Mouse (Mus musculus): ENCODE data around the gene Rps6ka2. TPM values are rescaled to one million over a fixed set of nuclear protein-coding genes. Genes with fewer than 3 reads are reported as not detected.

Rps6ka2 gene
- polyA plus RNA-seq, 1 experiment = 2.1 TPM

DNA sequence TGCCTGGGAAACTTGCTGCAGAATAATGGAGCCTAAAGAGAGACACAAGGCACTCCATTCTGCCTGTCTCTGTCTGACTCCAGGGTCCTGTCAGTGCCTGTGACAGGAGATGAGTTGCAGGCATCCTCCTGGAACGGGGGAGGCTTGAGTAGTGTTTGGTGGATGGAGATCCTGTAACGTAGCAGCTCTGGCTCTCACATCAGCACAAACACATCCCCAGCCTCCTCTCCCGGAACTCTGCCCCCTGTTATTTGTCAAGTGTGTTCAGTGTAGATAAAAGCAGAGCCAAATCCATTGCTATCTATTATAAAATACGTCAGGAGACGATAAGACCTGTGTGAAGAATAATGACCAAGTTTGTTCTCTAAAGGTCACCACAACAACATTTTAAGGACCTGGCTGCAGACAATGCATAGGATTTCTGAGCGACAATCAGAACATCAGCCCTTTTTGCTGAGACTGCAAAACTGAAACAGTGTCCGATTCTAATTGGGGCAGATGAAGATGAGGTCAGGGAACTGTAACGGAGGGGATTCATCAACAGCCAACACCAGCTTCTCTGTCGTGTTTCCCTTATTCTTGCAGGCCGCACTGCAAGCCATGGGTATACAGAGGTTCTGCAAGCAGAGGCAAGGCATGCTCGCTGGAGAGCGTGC is 99.4 kb downstream of the Rps6ka2 start:
- WGBS = 37% methylated on average over 12 of the region's 12 CpGs
- TF ChIP-seq POLR2A (IDR thresholded peaks at IDR 0.05; ENCODE audit: low read depth, low read length) (no peak), CTCF (IDR thresholded peaks at IDR 0.05; ENCODE audit: extremely low read depth, insufficient read length, insufficient replicate concordance, low read depth, low read length) (no peak)
- H3K36me3 ChIP-seq (ENCODE audit: control insufficient read depth, insufficient read depth, low read length) = no peaks in the 10 kb centered on the region

DNA sequence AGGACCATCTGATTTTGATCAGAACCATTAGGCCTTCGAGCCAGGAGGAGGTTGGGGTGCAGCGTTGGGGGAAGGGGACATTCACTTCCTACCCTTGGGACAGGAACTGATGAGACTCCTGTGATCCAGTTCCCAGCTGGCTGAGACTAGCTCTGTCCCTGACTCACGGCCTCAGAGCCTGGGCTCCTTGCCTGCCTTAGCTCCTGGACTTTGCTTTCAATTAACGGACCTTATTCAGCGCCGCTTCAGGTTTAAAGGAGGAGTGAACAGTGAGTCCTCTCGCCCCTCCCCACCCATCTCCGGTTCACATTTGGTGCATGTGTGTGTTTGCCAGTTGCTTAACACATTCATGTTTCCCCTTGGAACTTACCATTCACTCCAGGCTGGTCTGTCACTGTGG is 100.6 kb downstream of the Rps6ka2 start:
- no peak overlapping the region for H3K27ac ChIP-seq (ENCODE audit: insufficient read depth, low read depth, low read length)
- no peaks in the 10 kb centered on the region for H3K36me3 ChIP-seq (ENCODE audit: control insufficient read depth, insufficient read depth, low read length)
- no peaks in the 10 kb centered on the region; the same call in 1 of the 2 replicates for H3K4me1 ChIP-seq (ENCODE audit: control insufficient read depth, insufficient read depth, insufficient read length, low read length)
- 25% methylated on average over 8 of the region's 8 CpGs for WGBS
- TF ChIP-seq POLR2A (IDR thresholded peaks at IDR 0.05; ENCODE audit: low read depth, low read length) = no peak
- no peak for TF ChIP-seq CTCF (IDR thresholded peaks at IDR 0.05; ENCODE audit: extremely low read depth, insufficient read length, insufficient replicate concordance, low read depth, low read length)
- H3K4me3 ChIP-seq (ENCODE audit: low read depth, low read length) = no peak overlapping the region
- H3K27me3 ChIP-seq (ENCODE audit: control insufficient read depth, insufficient read depth, low read length) = no peaks in the 10 kb centered on the region

More for the DNA sequence above, 99.4 kb downstream of the Rps6ka2 start:
- H3K27ac ChIP-seq (ENCODE audit: insufficient read depth, low read depth, low read length) = no peak overlapping the region
- no peaks in the 10 kb centered on the region; the same call in 1 of the 2 replicates for H3K4me1 ChIP-seq (ENCODE audit: control insufficient read depth, insufficient read depth, insufficient read length, low read length)
- no peak overlapping the region for H3K4me3 ChIP-seq (ENCODE audit: low read depth, low read length)
- no peaks in the 10 kb centered on the region for H3K27me3 ChIP-seq (ENCODE audit: control insufficient read depth, insufficient read depth, low read length)

DNA sequence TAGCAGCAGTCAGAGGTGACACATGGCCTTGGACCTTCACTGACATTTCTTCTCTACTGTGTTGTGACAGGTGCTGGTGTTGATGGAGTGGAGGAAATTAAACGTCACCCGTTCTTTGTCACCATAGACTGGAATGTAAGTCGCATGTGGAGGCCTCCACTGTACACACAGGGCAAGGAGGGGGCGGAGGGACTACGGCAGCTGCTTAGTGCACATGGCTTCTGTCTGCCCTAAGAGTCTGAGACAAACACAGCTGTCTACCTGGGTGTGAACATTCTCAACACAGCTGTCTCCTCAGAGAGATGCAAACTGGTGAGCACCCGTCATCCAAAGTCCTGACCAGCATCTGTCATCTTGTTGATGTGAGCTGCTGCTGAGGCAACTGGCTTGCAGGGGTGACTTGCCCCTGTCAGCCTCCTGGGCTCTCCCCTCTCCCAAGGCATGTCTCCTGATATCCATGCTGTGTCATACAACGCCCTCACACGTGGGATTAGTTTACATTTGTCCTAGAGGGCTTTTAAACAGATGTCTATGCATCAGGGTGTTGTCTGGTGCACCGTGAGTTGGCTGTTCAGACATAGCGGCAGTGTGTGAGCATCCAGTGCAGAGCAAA is 101.7 kb downstream of the Rps6ka2 start:
- 42% methylated on average over 10 of the region's 10 CpGs for WGBS
- Histone ChIP-seq H3K27ac (ENCODE audit: insufficient read depth, low read depth, low read length) (no peak overlapping the region), H3K4me3 (ENCODE audit: low read depth, low read length) (no peak overlapping the region), H3K4me1 (ENCODE audit: control insufficient read depth, insufficient read depth, insufficient read length, low read length) (no peaks in the 10 kb centered on the region; the same call in 1 of the 2 replicates), H3K36me3 (ENCODE audit: control insufficient read depth, insufficient read depth, low read length) (no peaks in the 10 kb centered on the region), H3K27me3 (ENCODE audit: control insufficient read depth, insufficient read depth, low read length) (no peaks in the 10 kb centered on the region)
- no peak for TF ChIP-seq CTCF (IDR thresholded peaks at IDR 0.05; ENCODE audit: extremely low read depth, insufficient read length, insufficient replicate concordance, low read depth, low read length)

DNA sequence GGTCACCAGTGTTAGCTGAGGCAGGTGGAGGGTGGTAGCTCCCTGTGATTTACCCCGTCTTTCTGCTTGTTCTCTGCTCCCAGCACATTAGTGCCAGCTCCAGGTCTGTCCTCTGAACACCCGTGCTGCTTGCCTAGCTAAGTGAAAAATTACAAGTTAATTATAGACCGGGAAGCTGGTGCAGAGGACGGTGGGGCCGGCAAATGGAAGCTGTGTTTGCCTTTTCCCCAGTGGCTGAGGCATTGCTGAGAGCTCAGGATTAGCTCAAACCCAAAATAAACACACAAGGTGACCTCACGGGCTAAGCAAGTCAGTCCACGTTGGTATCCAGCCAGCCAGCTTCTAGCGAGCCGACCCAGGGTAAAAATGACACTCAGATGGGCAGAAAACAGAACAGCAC is 103.1 kb downstream of the Rps6ka2 start:
- Histone ChIP-seq H3K27ac (ENCODE audit: insufficient read depth, low read depth, low read length) (no peak overlapping the region), H3K36me3 (ENCODE audit: control insufficient read depth, insufficient read depth, low read length) (no peaks in the 10 kb centered on the region), H3K4me3 (ENCODE audit: low read depth, low read length) (no peak overlapping the region), H3K27me3 (ENCODE audit: control insufficient read depth, insufficient read depth, low read length) (no peaks in the 10 kb centered on the region), H3K4me1 (ENCODE audit: control insufficient read depth, insufficient read depth, insufficient read length, low read length) (no peaks in the 10 kb centered on the region; the same call in 1 of the 2 replicates)
- TF ChIP-seq CTCF (IDR thresholded peaks at IDR 0.05; ENCODE audit: extremely low read depth, insufficient read length, insufficient replicate concordance, low read depth, low read length) (no peak), POLR2A (IDR thresholded peaks at IDR 0.05; ENCODE audit: low read depth, low read length) (no peak)
- WGBS = 18% methylated on average over 9 of the region's 9 CpGs

GRCm38 (mm10) chr17:7273785-7274184 is 103.9 kb downstream of the Rps6ka2 start:
- H3K27ac ChIP-seq (ENCODE audit: insufficient read depth, low read depth, low read length) = no peak overlapping the region
- TF ChIP-seq POLR2A (IDR thresholded peaks at IDR 0.05; ENCODE audit: low read depth, low read length) (no peak), CTCF (IDR thresholded peaks at IDR 0.05; ENCODE audit: extremely low read depth, insufficient read length, insufficient replicate concordance, low read depth, low read length) (no peak)
- 81% methylated on average over 10 of the region's 10 CpGs for WGBS
- no peak overlapping the region for H3K4me3 ChIP-seq (ENCODE audit: low read depth, low read length)
- H3K36me3 ChIP-seq (ENCODE audit: control insufficient read depth, insufficient read depth, low read length) = no peaks in the 10 kb centered on the region
- H3K4me1 ChIP-seq (ENCODE audit: control insufficient read depth, insufficient read depth, insufficient read length, low read length) = no peaks in the 10 kb centered on the region; the same call in 1 of the 2 replicates
- no peaks in the 10 kb centered on the region for H3K27me3 ChIP-seq (ENCODE audit: control insufficient read depth, insufficient read depth, low read length)

DNA sequence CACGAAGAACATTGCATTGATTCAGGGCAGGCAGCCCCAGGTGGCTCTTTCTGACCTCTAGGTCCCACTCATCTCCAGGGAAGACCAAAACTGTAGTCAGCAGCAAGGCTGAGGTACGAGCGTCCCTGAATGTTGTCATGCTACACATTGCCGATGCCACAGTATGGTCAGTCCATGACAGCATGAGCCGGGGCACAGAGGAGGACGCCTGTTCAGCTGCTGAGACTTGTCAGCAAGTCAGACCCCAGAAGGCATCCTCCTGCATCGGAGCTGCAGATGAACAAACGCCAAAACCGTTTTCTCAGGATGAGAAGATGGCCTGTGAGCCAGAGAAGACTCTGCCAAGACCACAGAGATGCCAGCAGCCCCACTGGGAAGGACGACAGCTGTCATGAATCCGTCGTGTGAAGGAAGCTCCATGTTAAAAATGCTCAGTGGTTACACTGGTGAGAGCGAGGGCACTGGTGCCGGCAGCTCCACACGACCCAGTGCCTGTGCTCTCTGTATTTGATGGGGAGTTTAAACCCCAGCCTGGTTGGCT is 108.9 kb downstream of the Rps6ka2 start:
- Histone ChIP-seq H3K27me3 (ENCODE audit: control insufficient read depth, insufficient read depth, low read length) (no peaks in the 10 kb centered on the region), H3K27ac (ENCODE audit: insufficient read depth, low read depth, low read length) (no peak overlapping the region), H3K4me1 (ENCODE audit: control insufficient read depth, insufficient read depth, insufficient read length, low read length) (no peaks in the 10 kb centered on the region), H3K4me3 (ENCODE audit: low read depth, low read length) (no peak overlapping the region), H3K36me3 (ENCODE audit: control insufficient read depth, insufficient read depth, low read length) (no peaks in the 10 kb centered on the region)
- WGBS = 87% methylated on average over 15 of the region's 15 CpGs
- TF ChIP-seq POLR2A (IDR thresholded peaks at IDR 0.05; ENCODE audit: low read depth, low read length) = no peak
- no peak for TF ChIP-seq CTCF (IDR thresholded peaks at IDR 0.05; ENCODE audit: extremely low read depth, insufficient read length, insufficient replicate concordance, low read depth, low read length)

GRCm38 (mm10) chr17:7279251-7279650 is 109.3 kb downstream of the Rps6ka2 start:
- no peak overlapping the region for H3K4me3 ChIP-seq (ENCODE audit: low read depth, low read length)
- WGBS = 89% methylated on average over 9 of the region's 9 CpGs
- H3K4me1 ChIP-seq (ENCODE audit: control insufficient read depth, insufficient read depth, insufficient read length, low read length) = no peaks in the 10 kb centered on the region
- H3K27me3 ChIP-seq (ENCODE audit: control insufficient read depth, insufficient read depth, low read length) = no peaks in the 10 kb centered on the region
- no peaks in the 10 kb centered on the region for H3K36me3 ChIP-seq (ENCODE audit: control insufficient read depth, insufficient read depth, low read length)
- no peak for TF ChIP-seq POLR2A (IDR thresholded peaks at IDR 0.05; ENCODE audit: low read depth, low read length)
- no peak for TF ChIP-seq CTCF (IDR thresholded peaks at IDR 0.05; ENCODE audit: extremely low read depth, insufficient read length, insufficient replicate concordance, low read depth, low read length)
- H3K27ac ChIP-seq (ENCODE audit: insufficient read depth, low read depth, low read length) = no peak overlapping the region

Data from small intestine, adult 2 months (tissue).